Mouse (Mus musculus) telencephalon, adult 2 months (tissue): Measurements from ENCODE around the gene Clcn5.

Source experiments
- DNase-seq: peaks from one replicate; pipeline ENCODE4 v3.0.0-alpha.2; 2011; ENCODE audit warnings: low read depth, low spot score

Clcn5 gene

GRCm38 (mm10) chrX:7190816-7191215 lies 128.3 kb downstream of the Clcn5 start:
- DNase-seq: no peak

- DNase-seq: peak; percentile 17
Observed at GRCm38 (mm10) chrX:7188311-7188807, 130.8 kb downstream of the Clcn5 start.

DNA sequence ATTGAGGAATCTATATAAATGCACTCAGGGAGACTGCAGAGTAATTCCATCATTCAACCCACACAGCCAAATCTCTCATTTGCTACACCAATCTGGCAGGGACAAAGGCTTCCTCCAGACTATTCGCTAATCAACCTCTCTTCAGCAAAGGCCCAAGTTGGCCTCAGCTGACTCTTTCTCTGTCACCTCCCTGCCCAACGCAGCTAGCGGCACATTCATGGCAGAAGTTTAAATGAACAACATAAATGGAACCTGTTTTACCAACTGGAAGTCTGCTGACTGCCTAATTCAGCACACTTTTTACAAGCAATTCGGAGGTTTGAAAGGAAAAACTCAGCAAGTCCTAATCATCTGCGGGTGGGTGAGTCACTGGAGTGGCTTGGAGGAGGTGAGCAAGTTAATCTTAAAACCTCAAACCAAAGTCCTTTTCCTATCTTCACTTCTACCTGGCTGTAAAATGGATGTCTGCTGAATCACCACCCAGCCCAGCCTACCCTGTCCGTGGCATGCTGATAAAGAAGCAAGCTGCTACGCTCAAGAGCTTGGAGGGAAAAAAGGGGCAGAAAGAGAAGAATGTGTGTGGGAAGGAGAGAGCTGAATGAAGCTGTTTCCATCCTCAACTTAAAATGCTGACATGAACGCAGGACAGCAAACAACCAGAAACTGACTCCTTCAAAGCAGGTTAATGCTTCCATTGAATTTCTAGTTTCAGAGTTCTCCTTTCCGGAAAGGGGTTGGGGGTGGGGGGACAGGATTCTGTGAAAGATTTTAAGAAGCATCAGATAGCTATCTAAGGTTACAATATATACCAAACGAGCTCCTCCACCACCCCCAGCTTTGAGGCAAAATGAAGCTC lies 131.5 kb downstream of the Clcn5 start:
- DNase-seq: peak; percentile 6

DNA sequence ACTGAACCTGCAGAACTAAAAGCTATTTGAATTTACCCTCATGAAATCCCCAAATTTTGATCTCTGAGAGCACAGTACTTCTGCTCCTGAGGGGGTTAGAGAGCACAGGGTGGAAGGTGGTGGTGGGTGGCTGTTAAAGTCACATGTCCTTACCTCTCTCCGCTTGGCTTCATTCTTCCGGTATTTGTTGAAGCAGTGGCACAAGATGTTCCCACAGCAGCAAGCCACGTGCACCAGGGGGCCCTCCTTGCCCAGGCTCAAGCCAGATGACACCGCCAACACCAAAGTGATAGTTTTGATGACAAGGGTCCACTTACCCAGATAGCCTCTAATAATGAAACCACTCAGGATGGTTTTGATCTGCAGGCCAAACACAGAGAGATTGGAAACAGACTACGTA lies 149.0 kb downstream of the Clcn5 start:
- no peak for DNase-seq

GRCm38 (mm10) chrX:7168799-7169198 lies 150.4 kb downstream of the Clcn5 start:
- DNase-seq: no peak

- no peak for DNase-seq
Observed at GRCm38 (mm10) chrX:7157976-7158375, 161.2 kb downstream of the Clcn5 start.

DNA sequence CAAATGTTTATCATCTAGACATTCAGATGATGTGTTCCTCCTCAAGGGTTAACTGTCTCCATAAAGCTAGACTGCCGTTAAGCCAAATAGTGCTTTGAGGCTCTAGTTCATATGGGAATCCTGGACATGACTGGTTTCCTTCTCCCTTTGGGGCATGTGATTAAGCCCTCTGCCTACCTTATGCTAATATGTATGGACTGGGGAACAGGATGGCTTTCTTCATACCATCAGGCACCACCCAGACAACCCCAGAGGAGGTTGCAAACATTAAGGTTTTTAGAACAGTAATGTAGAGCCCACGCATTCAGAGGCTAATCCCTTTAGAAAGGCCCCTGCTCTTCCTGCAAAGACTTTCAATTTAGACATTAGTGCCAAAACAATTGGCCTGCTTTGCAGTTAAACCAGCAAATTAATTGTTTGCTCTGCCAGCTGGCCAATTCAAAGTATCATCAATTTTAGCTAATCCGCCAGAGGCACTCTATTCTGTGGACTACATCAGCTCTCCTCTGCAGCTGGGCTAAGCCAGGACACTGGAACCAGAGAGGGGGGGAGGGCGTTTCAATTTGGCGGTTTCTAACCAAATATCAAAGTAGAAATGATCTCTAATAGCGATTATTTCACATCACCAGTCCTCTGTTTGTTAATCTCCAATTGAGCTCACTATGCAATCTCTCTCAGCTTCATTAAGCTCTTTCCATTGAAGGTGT lies 163.0 kb downstream of the Clcn5 start:
- DNase-seq: no peak

DNA sequence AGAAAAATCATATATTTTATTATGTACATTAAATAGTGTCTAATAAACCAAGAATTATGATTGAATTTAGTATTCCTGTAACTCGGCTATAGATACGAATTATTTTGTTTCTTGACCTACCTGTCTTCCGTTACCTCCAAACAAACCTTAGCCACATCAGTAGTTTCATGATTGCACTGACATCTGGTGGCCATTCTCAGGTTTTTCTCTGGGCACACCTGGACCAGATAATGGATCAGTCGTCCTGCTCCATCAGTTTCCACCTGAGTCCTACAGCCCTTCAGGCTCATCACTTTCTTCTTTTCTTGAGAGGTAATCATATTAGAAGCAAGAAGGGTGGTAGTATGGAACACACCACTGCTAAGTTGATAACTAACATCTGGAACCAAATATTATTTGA lies 169.0 kb downstream of the Clcn5 start:
- no peak for DNase-seq

GRCm38 (mm10) chrX:7146156-7146555 lies 173.0 kb downstream of the Clcn5 start:
- DNase-seq: no peak

GRCm38 (mm10) chrX:7121618-7122280 lies 197.4 kb downstream of the Clcn5 start:
- DNase-seq: no peak

- no peak for DNase-seq
Observed at GRCm38 (mm10) chrX:7114885-7115284, 204.3 kb downstream of the Clcn5 start.
